Mouse (Mus musculus) heart, postnatal 36 days (tissue): ENCODE data around the gene Ciao1. TPM values are rescaled to one million over a fixed set of nuclear protein-coding genes. Genes with fewer than 3 reads are reported as not detected.
"Not testable (repeated sequence)": the region's sequence is repeated elsewhere in the genome, so short reads cannot be mapped to it uniquely, and the experiment has no call there.

Experiments used
- DNase-seq, 2 experiments: peaks; one replicate each; pipeline ENCODE4 v3.0.0; 2021 to 2022
- intact Hi-C: fragments of 180-260 bp; cut with DNase I; formaldehyde crosslinking; loops from one replicate; pipeline ENCODE4 v1.15.1; 2025
- total RNA-seq, 2 experiments: library from RNA; stranded (reverse); gene quantifications; 2 replicates each; pipeline ENCODE4 v1.2.3; 2021

Ciao1 gene
- 10 to 100 TPM; 60.5 to 63.5 TPM for total RNA-seq

DNA sequence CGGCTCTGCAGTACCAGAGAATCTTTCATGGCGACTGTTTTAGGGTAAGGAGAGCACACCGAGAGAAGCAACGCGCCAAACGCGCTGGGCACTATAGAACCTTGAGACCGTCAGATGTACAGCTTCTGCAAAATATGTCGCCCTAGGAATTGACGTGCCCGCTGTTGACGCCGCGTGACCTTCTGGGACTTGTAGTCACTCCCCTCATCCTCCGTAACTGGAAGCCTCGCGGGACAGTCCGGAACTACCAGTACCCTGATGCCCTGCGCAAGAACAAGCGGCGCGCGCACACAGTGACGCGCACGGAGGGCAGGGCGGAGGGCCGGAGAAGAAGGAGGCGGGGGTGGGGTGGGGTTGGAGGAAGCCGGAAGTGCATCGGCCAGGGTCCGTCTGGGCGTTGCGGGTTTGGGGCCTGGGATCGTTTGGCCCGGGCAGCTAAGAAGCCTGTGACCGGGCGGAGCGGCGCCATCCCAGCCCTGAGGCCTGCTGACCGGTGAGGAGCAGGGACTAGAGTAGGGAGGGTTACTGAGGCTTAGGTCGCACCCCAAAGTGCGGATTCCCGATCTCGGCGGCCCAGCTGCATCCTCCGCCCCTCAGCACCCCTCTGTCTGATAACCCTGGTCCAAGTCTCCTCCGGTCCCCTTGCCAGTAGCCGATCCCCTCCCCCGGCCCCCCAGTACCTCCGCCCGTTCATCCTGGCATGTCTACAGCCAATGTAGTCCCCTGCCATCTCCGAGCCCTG is at the start of gene Ciao1, which contains the start of gene Tmem127:
Gene Ciao1, minus strand, starts transcription at position 225 of the 742 bp plus-strand sequence.
Gene Tmem127, plus strand, starts transcription at position 317 of the 742 bp plus-strand sequence.
- DNase-seq, result peak; percentile 94 to 95
- intact Hi-C loops, result loop anchor here (2.0 to 5.0 kb wide), 4 partner anchors 23 to 315 kb away; partner anchors contain the start of genes 1810024B03Rik, Snrnp200, Sppl2a and Stard7

- DNase-seq, result no peak
- intact Hi-C loops, result no loop called here
Observed at GRCm38 (mm10) chr2:127297001-127297805, 49.6 kb upstream of the Ciao1 start.

DNA sequence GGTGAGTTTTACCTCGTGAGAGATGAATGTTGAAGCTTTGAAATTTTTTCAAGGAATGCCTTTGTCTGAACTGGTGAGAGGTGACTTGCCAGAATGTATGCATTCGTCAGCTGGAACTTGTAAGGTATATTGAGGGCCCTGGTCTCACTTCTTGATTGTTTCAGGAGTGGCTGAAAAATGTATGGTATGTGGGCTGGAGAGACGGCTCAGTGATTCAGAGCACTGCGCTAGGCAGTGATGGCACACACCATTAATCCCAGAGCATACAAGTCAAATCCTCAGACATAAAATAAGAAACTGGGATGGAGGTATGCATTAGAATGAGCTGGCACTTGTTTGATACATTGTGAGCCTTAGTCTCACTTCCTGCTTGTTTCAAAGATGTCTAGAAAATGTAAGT is 44.6 kb upstream of the Ciao1 start:
- DNase-seq, result no peak
- intact Hi-C loops, result no loop called here

DNA sequence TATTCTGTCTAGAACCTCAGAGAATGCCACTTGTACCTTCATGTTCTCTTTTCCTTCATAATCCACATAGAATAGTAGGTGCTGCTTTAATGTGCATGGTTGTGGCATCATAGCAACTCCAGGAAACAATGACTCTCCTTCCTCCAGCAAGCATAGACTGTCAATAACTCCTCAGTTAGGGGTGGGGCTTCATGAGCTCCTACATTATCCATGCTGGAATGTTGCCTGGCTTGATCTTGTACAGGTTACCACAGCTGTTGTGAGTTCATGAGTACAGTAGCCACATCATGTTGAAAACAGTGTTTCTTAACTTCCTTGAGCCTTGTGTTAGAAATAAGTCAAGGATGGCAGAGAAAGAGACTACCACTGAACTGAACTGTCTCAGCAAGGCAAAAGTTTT is 30.5 kb upstream of the Ciao1 start:
- DNase-seq, result no peak
- intact Hi-C loops, result no loop called here

DNA sequence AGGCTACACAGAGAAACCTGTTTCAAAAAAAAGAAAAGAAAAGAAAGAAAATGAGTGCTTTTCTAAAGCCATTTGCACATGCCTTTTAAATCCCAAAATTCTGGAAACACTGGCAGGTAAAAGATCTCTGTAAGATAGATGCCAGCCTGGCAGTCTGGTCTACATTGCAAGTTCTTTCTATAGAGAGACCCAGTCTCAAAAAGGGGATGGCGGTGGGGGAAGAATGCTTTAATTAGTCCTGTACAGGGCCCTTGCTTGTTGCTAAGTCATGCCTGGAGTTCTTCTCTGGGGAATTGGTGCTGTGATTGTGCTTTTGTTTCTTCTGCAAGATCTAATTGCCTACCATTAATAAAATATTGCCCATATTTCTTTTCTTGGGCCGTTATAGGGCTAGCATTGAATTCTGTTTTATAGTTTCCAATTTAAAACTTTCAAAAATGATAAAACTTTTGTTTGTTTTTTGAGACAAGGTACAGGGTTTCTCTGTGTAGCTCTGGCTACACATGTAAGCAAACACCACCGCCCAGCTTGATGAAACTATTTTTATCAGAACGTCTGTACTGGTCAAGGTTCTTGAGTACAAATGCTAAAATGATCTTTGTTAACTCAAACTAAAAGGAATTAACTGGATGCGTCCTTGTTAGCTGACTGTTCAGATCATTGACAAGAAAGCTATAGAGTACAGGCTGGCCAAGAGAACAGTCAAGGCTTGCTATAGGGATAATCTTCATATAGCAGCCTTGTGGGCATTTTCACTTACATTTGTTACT is 28.1 kb upstream of the Ciao1 start:
- DNase-seq, result no peak
- intact Hi-C loops, result no loop called here

DNA sequence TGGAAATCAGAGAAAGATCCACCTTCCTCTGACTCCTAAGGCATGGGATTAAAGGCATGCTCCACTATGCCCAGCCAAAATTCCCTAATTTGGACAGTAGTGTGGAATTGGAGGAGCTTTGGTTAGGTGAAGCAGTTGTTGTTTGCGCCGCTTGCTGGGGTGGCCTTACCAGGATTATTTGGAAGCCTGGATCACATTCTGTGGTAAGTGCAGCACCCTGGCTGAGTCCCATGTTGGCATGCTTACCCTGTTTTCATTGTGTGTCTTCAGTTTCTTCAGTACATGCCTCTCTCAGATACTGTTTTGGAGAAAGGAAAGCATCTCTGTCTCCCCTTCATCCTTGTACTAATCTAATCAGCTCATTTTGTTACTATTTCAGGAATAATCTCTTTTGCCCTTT is 27.0 kb upstream of the Ciao1 start:
- no peak for DNase-seq

GRCm38 (mm10) chr2:127272806-127273205 is 25.2 kb upstream of the Ciao1 start:
- DNase-seq, result no peak
- intact Hi-C loops, result no loop called here

More for the DNA sequence above, 27.0 kb upstream of the Ciao1 start:
- intact Hi-C loops, result no loop called here

GRCm38 (mm10) chr2:127272049-127272448 is 24.4 kb upstream of the Ciao1 start:
- intact Hi-C loops, DNase-seq: not testable (repeated sequence)

DNA sequence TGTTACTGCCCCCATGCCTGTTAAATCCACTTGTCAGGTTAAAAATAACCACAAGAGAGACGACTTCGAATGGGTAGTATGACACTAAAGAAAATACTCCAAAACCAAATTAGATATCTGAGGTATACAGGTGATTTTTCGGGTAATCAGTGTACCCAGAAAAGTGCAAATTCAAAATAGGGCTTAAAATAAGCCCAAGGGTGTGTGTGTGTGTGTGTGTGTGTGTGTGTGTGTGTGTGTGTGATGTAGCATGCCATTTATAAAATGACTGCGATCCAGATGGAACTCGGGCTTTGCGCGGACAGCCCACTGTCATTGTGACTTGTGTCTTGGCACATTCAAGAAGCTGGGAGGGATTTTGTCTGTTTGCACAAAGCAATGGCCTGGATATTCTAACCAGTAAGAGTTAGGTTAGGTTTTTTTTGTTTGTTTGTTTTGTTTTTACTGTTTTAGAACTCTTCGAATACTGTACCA is 23.5 kb upstream of the Ciao1 start:
- intact Hi-C loops, result loop anchor here (2.0 kb wide), 1 partner anchor 22 kb away; no protein-coding TSS in a partner anchor
- DNase-seq, result no peak

- intact Hi-C loops, result loop anchor here (2.0 kb wide), 1 partner anchor 22 kb away; no protein-coding TSS in a partner anchor
- DNase-seq, result peak; percentile 86 to 91
Observed at GRCm38 (mm10) chr2:127270300-127271041, 22.9 kb upstream of the Ciao1 start.

- intact Hi-C loops, result loop anchor here (2.0 kb wide), 1 partner anchor 21 kb away; no protein-coding TSS in a partner anchor
- DNase-seq, result peak; percentile 93 to 94
Observed at GRCm38 (mm10) chr2:127269491-127270299, 22.1 kb upstream of the Ciao1 start, which contains the start of gene Stard7. Gene Stard7 (plus strand): TSS chr2:127270218.

GRCm38 (mm10) chr2:127267854-127268253 is 20.2 kb upstream of the Ciao1 start:
- intact Hi-C loops, result no loop called here
- DNase-seq, result no peak

- intact Hi-C loops, result no loop called here
- no peak for DNase-seq
Observed at GRCm38 (mm10) chr2:127262480-127262879, 14.9 kb upstream of the Ciao1 start.

DNA sequence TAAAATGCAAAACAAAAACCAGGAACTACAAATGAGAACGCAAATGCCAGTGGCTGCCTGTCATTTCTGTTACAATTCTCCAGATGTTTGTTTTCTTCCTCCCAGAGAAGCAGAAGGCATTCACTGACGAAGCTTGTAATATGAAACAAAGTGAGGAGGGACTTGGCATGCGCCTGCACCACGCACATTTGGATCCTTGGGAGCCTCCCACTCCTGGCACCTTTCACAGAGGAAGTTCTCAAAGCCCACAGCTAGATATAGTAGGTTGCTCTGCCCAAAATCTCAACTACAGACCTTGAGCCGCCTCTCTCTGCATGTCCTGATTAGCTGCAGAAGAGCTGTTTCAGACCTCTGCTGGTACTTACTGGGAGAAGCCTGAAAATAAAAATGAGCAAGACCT is 11.7 kb upstream of the Ciao1 start:
- intact Hi-C loops, result no loop called here
- DNase-seq, result peak; percentile 28 to 41

GRCm38 (mm10) chr2:127255294-127255693 is 7.7 kb upstream of the Ciao1 start:
- intact Hi-C loops, result no loop called here

DNA sequence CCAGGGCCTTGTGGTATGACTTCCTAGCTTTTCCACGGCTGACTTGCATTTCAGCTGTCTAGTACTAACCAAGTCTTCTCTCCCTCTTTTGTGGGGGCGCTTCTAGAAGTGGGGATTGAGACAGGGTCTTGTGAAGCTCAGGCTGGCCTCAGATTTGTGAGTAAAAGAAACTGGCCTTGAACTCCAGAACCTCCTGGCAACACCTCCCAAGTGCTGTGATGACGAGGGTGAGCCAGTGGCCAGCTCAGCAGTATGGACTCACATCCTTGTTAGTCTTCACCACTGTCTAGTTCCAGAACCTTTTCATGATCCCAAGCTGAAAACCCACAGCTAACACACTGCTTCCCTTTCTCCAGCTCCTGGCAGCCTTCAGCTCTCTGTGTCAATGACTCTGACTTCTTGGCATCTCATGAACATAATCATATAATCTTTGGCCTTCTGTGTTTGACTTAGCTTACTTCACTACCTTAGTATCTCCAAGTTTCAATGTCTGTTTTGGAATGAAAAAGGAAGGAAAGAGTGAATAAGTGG is 7.1 kb upstream of the Ciao1 start:
- DNase-seq, result no peak

More at GRCm38 (mm10) chr2:127255294-127255693, 7.7 kb upstream of the Ciao1 start:
- no peak for DNase-seq

DNA sequence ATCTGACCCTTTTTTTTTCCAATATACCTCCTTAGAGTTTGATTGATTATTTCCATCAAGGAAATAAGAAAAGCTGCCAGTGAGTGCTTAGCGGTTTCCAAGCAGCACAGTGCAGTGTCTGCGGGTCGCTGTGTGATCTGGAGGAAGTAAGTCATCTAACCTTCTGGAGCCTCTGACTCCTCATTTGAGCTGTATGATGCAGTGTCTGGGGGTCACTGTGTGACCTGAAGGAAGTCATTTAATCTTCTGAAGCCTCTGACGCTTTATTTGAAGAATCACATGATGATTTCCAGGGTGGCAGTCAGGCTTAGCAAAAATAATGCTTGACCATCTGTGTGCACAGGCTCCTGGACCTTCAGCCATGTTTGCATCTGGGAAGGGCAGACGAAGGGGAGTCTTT is 5.2 kb upstream of the Ciao1 start:
- no peak for DNase-seq
- intact Hi-C loops, result no loop called here

More for the DNA sequence above, 7.1 kb upstream of the Ciao1 start:
- intact Hi-C loops, result no loop called here

GRCm38 (mm10) chr2:127251880-127252527 is 4.4 kb upstream of the Ciao1 start:
- intact Hi-C loops, result no loop called here
- peak in 1 of 2 experiments; percentile 36 for DNase-seq
